Mouse (Mus musculus) cortical plate, adult 2 months (tissue): ENCODE measurements at regions not wholly inside any gene's neighbourhood (a gene's known extent, or its start where the extent isn't known, plus 50 kb on each side); places are given as distances from the start of the nearest gene placed in this dataset.
A peak's percentile ranks its signal among the peaks of the same experiment; 100 is the strongest.

Source experiments
- H3K27ac ChIP-seq: fragments of 200-500 bp; 2 replicates; pipeline ENCODE4 v1.5.1; 2012; ENCODE audit warnings: low read length, control low read depth, inconsistent platforms; ENCODE audit not compliant: insufficient read depth
- H3K4me1 ChIP-seq: fragments of 200-500 bp; 2 replicates; pipeline ENCODE4 v1.6.1; 2011; ENCODE audit warnings: low read length; ENCODE audit not compliant: control insufficient read depth, insufficient read depth
- H3K4me3 ChIP-seq: fragments of 200-500 bp; 2 replicates; pipeline ENCODE4 v1.5.1; 2011; ENCODE audit warnings: mild to moderate bottlenecking, low read length, control low read depth; ENCODE audit not compliant: insufficient read depth
- CTCF ChIP-seq: fragments of 200-500 bp; IDR thresholded peaks from 2 replicates; pipeline ENCODE4 v1.5.1; 2011; ENCODE audit warnings: mild to moderate bottlenecking, control low read depth, low read length; ENCODE audit not compliant: insufficient read depth; ENCODE audit errors: extremely low read depth
- POLR2A ChIP-seq: fragments of 200-500 bp; IDR thresholded peaks from 2 replicates; pipeline ENCODE4 v1.6.1; 2011; ENCODE audit warnings: mild to moderate bottlenecking, low read length, control low read depth; ENCODE audit not compliant: insufficient read depth; ENCODE audit errors: extremely low read depth

- H3K4me1 ChIP-seq: 0 out of 2 replicates have a peak, but pooled peaks cover 2% of the 10 kb centered on the region
- H3K4me3 ChIP-seq: no peak overlapping the region
- TF ChIP-seq POLR2A (no peak), CTCF (no peak)
- H3K27ac ChIP-seq: no peak overlapping the region
Observed at GRCm38 (mm10) chr4:142626503-142627194, 387.4 kb upstream of the Kazn start.

- H3K27ac ChIP-seq: no peak overlapping the region
- no peak overlapping the region for H3K4me3 ChIP-seq
- H3K4me1 ChIP-seq: 0 out of 2 replicates have a peak, but pooled peaks cover 2% of the 10 kb centered on the region
- no peak for TF ChIP-seq POLR2A
- no peak for TF ChIP-seq CTCF
Observed at GRCm38 (mm10) chr4:142625456-142625855, 386.3 kb upstream of the Kazn start.

GRCm38 (mm10) chr4:142622151-142622861, 383.1 kb upstream of the Kazn start:
- Histone ChIP-seq H3K4me3 (no peak overlapping the region), H3K27ac (no peak overlapping the region), H3K4me1 (0 out of 2 replicates have a peak, but pooled peaks cover 2% of the 10 kb centered on the region)
- TF ChIP-seq POLR2A (no peak), CTCF (no peak)

GRCm38 (mm10) chr4:142619396-142619795, 380.2 kb upstream of the Kazn start:
- TF ChIP-seq CTCF: no peak
- no peak for TF ChIP-seq POLR2A
- H3K4me3 ChIP-seq: no peak overlapping the region
- no peaks in the 10 kb centered on the region for H3K4me1 ChIP-seq
- H3K27ac ChIP-seq: no peak overlapping the region

GRCm38 (mm10) chr4:142618770-142619169, 379.6 kb upstream of the Kazn start:
- H3K4me1 ChIP-seq: no peaks in the 10 kb centered on the region
- no peak overlapping the region for H3K27ac ChIP-seq
- TF ChIP-seq POLR2A (no peak), CTCF (no peak)
- H3K4me3 ChIP-seq: no peak overlapping the region

GRCm38 (mm10) chr4:142617676-142618075, 378.5 kb upstream of the Kazn start:
- H3K27ac ChIP-seq: no peak overlapping the region
- peak; percentile 43 for TF ChIP-seq CTCF
- no peak for TF ChIP-seq POLR2A
- no peak overlapping the region for H3K4me3 ChIP-seq

GRCm38 (mm10) chr4:142616901-142617300, 377.7 kb upstream of the Kazn start:
- H3K4me1 ChIP-seq: no peaks in the 10 kb centered on the region
- no peak overlapping the region for H3K4me3 ChIP-seq
- no peak for TF ChIP-seq CTCF
- TF ChIP-seq POLR2A: no peak
- H3K27ac ChIP-seq: no peak overlapping the region

More at GRCm38 (mm10) chr4:142617676-142618075, 378.5 kb upstream of the Kazn start:
- no peaks in the 10 kb centered on the region for H3K4me1 ChIP-seq

GRCm38 (mm10) chr4:142605098-142605497, 365.9 kb upstream of the Kazn start:
- Histone ChIP-seq H3K27ac (no peak overlapping the region), H3K4me3 (no peak overlapping the region)
- TF ChIP-seq CTCF: no peak
- no peak for TF ChIP-seq POLR2A

GRCm38 (mm10) chr4:142597214-142597613, 358.0 kb upstream of the Kazn start:
- no peak for TF ChIP-seq POLR2A

More at GRCm38 (mm10) chr4:142605098-142605497, 365.9 kb upstream of the Kazn start:
- H3K4me1 ChIP-seq: no peaks in the 10 kb centered on the region

GRCm38 (mm10) chr4:142589084-142589741, 350.0 kb upstream of the Kazn start:
- Histone ChIP-seq H3K4me1 (no peaks in the 10 kb centered on the region), H3K27ac (no peak overlapping the region), H3K4me3 (no peak overlapping the region)
- no peak for TF ChIP-seq POLR2A
- TF ChIP-seq CTCF: no peak

More at GRCm38 (mm10) chr4:142597214-142597613, 358.0 kb upstream of the Kazn start:
- H3K4me3 ChIP-seq: no peak overlapping the region
- no peaks in the 10 kb centered on the region for H3K4me1 ChIP-seq
- no peak overlapping the region for H3K27ac ChIP-seq
